Mouse (Mus musculus): ENCODE results near the gene Hbs1l.

- TF ChIP-seq CTCF (conservative IDR thresholded peaks at IDR 0.05; ENCODE audit: low read length): no peak
- no peak for TF ChIP-seq POU5F1 (IDR thresholded peaks at IDR 0.05; ENCODE audit: borderline replicate concordance, low read length)
These were observed 119.3 kb downstream of the Hbs1l start for GRCm38 (mm10) chr10:21415031-21415430.

Data from E14TG2a.4 (cell line).